Mouse (Mus musculus): Measurements from ENCODE around the gene Ciita.

- no peak for TF ChIP-seq EP300 (IDR thresholded peaks at IDR 0.05)
- TF ChIP-seq CTCF (IDR thresholded peaks at IDR 0.05), result no peak
These were observed 48.5 kb downstream of the Ciita start for GRCm38 (mm10) chr16:10528382-10528781.
